Mouse (Mus musculus) naive thymus-derived CD4-positive, alpha-beta T cell, adult 2 months (primary cell): ENCODE results near the gene Slc27a4.

Experiments
- DNase-seq: peaks from one replicate; pipeline ENCODE4 v3.0.0-alpha.2; 2011; ENCODE audit warnings: low read depth

Gene Slc27a4

GRCm38 (mm10) chr2:29856451-29857260 is 54.2 kb downstream of the Slc27a4 start:
- DNase-seq, result no peak

- no peak for DNase-seq
Measured at GRCm38 (mm10) chr2:29857341-29857740, 54.9 kb downstream of the Slc27a4 start.

- DNase-seq, result no peak
Measured at GRCm38 (mm10) chr2:29857967-29858366, 55.5 kb downstream of the Slc27a4 start.

GRCm38 (mm10) chr2:29858748-29859473 is 56.5 kb downstream of the Slc27a4 start:
- DNase-seq, result peak; percentile 59

DNA sequence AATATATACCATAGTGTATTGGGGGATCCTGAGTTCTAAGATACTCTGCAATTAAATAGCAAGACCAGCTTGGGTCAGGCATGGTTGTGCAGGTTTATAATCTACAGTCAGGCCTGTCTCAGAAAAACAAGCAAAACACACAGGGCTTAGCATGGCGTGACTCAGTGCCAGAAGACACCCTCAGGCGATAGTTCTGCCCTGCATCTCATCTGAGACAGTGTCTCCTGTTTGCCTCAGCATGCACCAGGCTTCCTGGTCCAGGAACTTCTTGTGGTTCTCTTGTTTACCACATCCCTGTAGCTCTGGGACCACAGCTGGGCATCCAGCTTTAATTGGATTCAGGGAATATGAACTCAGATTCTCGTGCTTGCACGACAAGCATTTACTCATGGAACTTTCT is 62.7 kb downstream of the Slc27a4 start:
- DNase-seq, result no peak
